Mouse (Mus musculus): Measurements from ENCODE around the gene Gm13723. TPM values are rescaled to one million over a fixed set of nuclear protein-coding genes. Genes with fewer than 3 reads are reported as not detected.

The Gm13723 gene
- not detected in 2 replicates for polyA plus RNA-seq (2015; fragmentation: Nextera tagmentation; extraction: Ambion mirVana)

DNA sequence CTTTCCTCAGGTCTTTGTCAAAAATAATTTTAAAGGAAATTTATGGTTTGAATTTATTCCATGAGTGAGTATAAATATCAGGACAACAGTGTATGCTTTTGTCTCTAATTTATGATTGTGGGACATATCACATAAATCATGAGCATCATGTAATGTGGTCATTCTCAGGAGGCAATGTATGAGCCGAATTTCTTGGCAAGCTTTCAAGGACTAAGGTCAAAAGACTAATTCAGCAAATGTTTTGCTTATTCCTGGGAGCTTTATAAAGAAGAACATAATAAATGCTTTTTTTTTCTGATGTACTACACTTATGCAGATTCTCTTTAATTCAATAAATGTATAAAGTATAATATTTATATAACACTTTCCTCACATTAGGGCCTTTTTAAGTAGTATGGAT lies at the start of gene Gm13723:
Gm13723 (minus strand) TSS at position 101 of the 400 bp plus-strand sequence.
- WGBS, result 36% methylated on average over 1 of the region's 1 CpGs
- H3K9ac ChIP-seq, result no peak within 1 kb of the TSS

DNA sequence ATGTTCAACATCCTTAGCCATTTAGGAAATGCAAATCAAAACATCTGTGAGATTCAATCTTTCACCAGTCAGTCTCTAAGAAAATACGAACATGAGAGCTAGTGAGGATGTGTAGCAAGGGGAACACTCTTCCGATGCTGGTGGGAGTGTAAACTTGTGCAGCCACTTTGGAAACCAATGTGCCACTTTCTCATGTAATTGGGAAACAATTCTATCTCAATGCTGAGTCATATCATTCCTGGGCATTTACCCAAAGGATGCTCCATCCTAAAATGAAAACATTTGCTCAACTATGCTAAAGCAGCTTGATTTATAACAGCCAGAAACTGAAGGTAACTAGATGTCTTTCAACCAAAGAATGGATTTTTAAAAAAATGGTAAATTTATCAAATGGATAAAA lies 31.0 kb upstream of the Gm13723 start:
- no peak overlapping the region for H3K27ac ChIP-seq
- H3K27me3 ChIP-seq (replicated peaks), result no peaks in the 10 kb centered on the region
- H3K36me3 ChIP-seq, result no peaks in the 10 kb centered on the region
- H3K9me3 ChIP-seq, result no peaks in the 10 kb centered on the region
- no peak for ATAC-seq
- 84% methylated on average over 2 of the region's 2 CpGs for WGBS
- no peak overlapping the region for H3K4me3 ChIP-seq (replicated peaks)
- H3K4me1 ChIP-seq (replicated peaks), result no peaks in the 10 kb centered on the region
- H3K9ac ChIP-seq, result no peak overlapping the region
- H3K4me2 ChIP-seq (replicated peaks), result no peak overlapping the region

More for the DNA sequence above, at the start of gene Gm13723:
- Histone ChIP-seq H3K27me3 (replicated peaks) (no peaks in the 10 kb centered on the region), H3K4me1 (replicated peaks) (no peaks in the 10 kb centered on the region), H3K27ac (no peak within 1 kb of the TSS), H3K36me3 (no peaks in the 10 kb centered on the region), H3K9me3 (no peaks in the 10 kb centered on the region), H3K4me2 (replicated peaks) (no peak within 1 kb of the TSS), H3K4me3 (replicated peaks) (no peak within 1 kb of the TSS)
- no peak for ATAC-seq

DNA sequence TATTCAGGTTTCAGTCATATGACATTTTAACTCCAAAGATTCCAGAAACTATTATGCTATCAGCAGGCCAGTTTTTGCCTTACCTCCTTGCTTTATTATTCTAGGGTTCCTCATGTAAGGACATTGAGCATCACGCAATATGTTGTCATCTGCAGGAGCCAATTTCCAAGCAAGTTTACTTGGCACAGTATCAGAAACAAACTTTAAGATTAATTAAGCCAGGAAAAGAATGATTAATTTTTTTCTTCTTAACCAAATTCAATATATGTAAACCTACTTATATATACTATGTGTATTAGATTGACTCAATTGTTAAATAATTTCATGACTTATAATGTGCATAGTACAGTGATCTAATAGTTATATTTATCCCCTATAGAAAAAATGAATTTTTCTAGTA lies 17.5 kb upstream of the Gm13723 start, which contains the start of gene Olfr1097:
Olfr1097 (minus strand) TSS at position 101 of the 400 bp plus-strand sequence.
- no peak for ATAC-seq
- H3K4me1 ChIP-seq (replicated peaks), result no peaks in the 10 kb centered on the region
- H3K9me3 ChIP-seq, result no peaks in the 10 kb centered on the region
- H3K27me3 ChIP-seq (replicated peaks), result no peaks in the 10 kb centered on the region
- H3K27ac ChIP-seq, result no peak within 1 kb of the TSS
- H3K4me2 ChIP-seq (replicated peaks), result no peak within 1 kb of the TSS
- no peak within 1 kb of the TSS for H3K4me3 ChIP-seq (replicated peaks)
- WGBS, result 89% methylated on average over 1 of the region's 1 CpGs
- H3K36me3 ChIP-seq, result no peaks in the 10 kb centered on the region
- no peak within 1 kb of the TSS for H3K9ac ChIP-seq

DNA sequence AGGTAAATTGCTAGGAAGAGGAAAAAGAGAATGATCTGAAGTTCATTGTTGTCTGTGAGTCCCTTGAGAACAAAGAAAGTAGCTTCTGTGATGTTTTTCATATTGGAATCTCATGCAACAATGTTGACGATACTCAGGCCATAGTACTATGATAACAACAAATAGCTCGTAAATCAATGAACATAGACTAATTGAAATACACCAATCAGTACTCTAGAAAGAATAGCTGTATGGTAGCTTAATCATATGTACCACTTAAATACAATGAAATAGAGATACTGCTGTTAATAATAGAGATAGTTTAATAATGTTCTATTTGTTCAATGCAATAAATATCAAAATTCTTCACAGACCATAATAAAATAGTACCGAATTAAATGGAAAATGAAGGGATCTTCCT lies 23.0 kb downstream of the Gm13723 start, which contains the start of gene Olfr1095:
Olfr1095 (minus strand) TSS at position 101 of the 400 bp plus-strand sequence.
- Histone ChIP-seq H3K9me3 (no peaks in the 10 kb centered on the region), H3K27me3 (replicated peaks) (no peaks in the 10 kb centered on the region), H3K27ac (no peak within 1 kb of the TSS), H3K9ac (no peak within 1 kb of the TSS), H3K36me3 (no peaks in the 10 kb centered on the region), H3K4me2 (replicated peaks) (no peak within 1 kb of the TSS), H3K4me3 (replicated peaks) (no peak within 1 kb of the TSS), H3K4me1 (replicated peaks) (no peaks in the 10 kb centered on the region)
- no peak for ATAC-seq
- 87% methylated on average over 3 of the region's 3 CpGs for WGBS

GRCm38 (mm10) chr2:86824363-86824762 lies 50.2 kb downstream of the Gm13723 start, which contains the start of gene Olfr1094:
TSS of gene Olfr1094 (plus strand) at chr2:86824663.
- Histone ChIP-seq H3K27ac (no peak within 1 kb of the TSS), H3K4me1 (replicated peaks) (no peaks in the 10 kb centered on the region), H3K9ac (no peak within 1 kb of the TSS), H3K36me3 (no peaks in the 10 kb centered on the region), H3K4me2 (replicated peaks) (no peak within 1 kb of the TSS), H3K9me3 (no peaks in the 10 kb centered on the region), H3K4me3 (replicated peaks) (no peak within 1 kb of the TSS), H3K27me3 (replicated peaks) (no peaks in the 10 kb centered on the region)
- no peak for ATAC-seq

Other genes with a start within 250 kb of the Gm13723 start
- not detected in 2 replicates for gene Olfr1084, start 235.1 kb downstream of the Gm13723 start, polyA plus RNA-seq (2015; fragmentation: Nextera tagmentation; extraction: Ambion mirVana)
- not detected in 2 replicates for gene Olfr1085, start 212.8 kb downstream of the Gm13723 start, polyA plus RNA-seq (2015; fragmentation: Nextera tagmentation; extraction: Ambion mirVana)
- not detected in 2 replicates for gene Olfr1086, start 194.7 kb downstream of the Gm13723 start, polyA plus RNA-seq (2015; fragmentation: Nextera tagmentation; extraction: Ambion mirVana)
- not detected in 2 replicates for gene Olfr1087, start 176.4 kb downstream of the Gm13723 start, polyA plus RNA-seq (2015; fragmentation: Nextera tagmentation; extraction: Ambion mirVana)
- gene Olfr1089, start 141.1 kb downstream of the Gm13723 start, polyA plus RNA-seq (2015; fragmentation: Nextera tagmentation; extraction: Ambion mirVana), result not detected in 2 replicates
- not detected in 2 replicates for gene Olfr1090, start 115.8 kb downstream of the Gm13723 start, polyA plus RNA-seq (2015; fragmentation: Nextera tagmentation; extraction: Ambion mirVana)
- gene Olfr1093, start 92.3 kb downstream of the Gm13723 start, polyA plus RNA-seq (2015; fragmentation: Nextera tagmentation; extraction: Ambion mirVana), result not detected in 2 replicates
- not detected in 2 replicates for gene Olfr141, start 64.8 kb downstream of the Gm13723 start, polyA plus RNA-seq (2015; fragmentation: Nextera tagmentation; extraction: Ambion mirVana)
- not detected in 2 replicates for gene Olfr1094, start 50.1 kb downstream of the Gm13723 start, polyA plus RNA-seq (2015; fragmentation: Nextera tagmentation; extraction: Ambion mirVana)
- not detected in 2 replicates for gene Olfr1095, start 23.1 kb downstream of the Gm13723 start, polyA plus RNA-seq (2015; fragmentation: Nextera tagmentation; extraction: Ambion mirVana)
- not detected in 2 replicates for gene Olfr1097, start 17.4 kb upstream of the Gm13723 start, polyA plus RNA-seq (2015; fragmentation: Nextera tagmentation; extraction: Ambion mirVana)
- gene Olfr1098, start 49.7 kb upstream of the Gm13723 start, polyA plus RNA-seq (2015; fragmentation: Nextera tagmentation; extraction: Ambion mirVana), result not detected in 2 replicates
- not detected in 2 replicates for gene Olfr1099, start 85.9 kb upstream of the Gm13723 start, polyA plus RNA-seq (2015; fragmentation: Nextera tagmentation; extraction: Ambion mirVana)
- not detected in 2 replicates for gene Olfr1100, start 105.2 kb upstream of the Gm13723 start, polyA plus RNA-seq (2015; fragmentation: Nextera tagmentation; extraction: Ambion mirVana)
- not detected in 2 replicates for gene Olfr1101, start 116.4 kb upstream of the Gm13723 start, polyA plus RNA-seq (2015; fragmentation: Nextera tagmentation; extraction: Ambion mirVana)
- gene Olfr1102, start 123.6 kb upstream of the Gm13723 start, polyA plus RNA-seq (2015; fragmentation: Nextera tagmentation; extraction: Ambion mirVana), result not detected in 2 replicates
- gene Olfr1104, start 152.3 kb upstream of the Gm13723 start, polyA plus RNA-seq (2015; fragmentation: Nextera tagmentation; extraction: Ambion mirVana), result not detected in 2 replicates
- gene Olfr1105, start 161.7 kb upstream of the Gm13723 start, polyA plus RNA-seq (2015; fragmentation: Nextera tagmentation; extraction: Ambion mirVana), result not detected in 2 replicates
- gene Olfr1106, start 177.5 kb upstream of the Gm13723 start, polyA plus RNA-seq (2015; fragmentation: Nextera tagmentation; extraction: Ambion mirVana), result not detected in 2 replicates
- not detected in 2 replicates for gene Olfr1107, start 201.0 kb upstream of the Gm13723 start, polyA plus RNA-seq (2015; fragmentation: Nextera tagmentation; extraction: Ambion mirVana)
- not detected in 2 replicates for gene Olfr1109, start 221.2 kb upstream of the Gm13723 start, polyA plus RNA-seq (2015; fragmentation: Nextera tagmentation; extraction: Ambion mirVana)
- not detected in 2 replicates for gene Olfr259, start 239.8 kb upstream of the Gm13723 start, polyA plus RNA-seq (2015; fragmentation: Nextera tagmentation; extraction: Ambion mirVana)